In the genomic region with DNA sequence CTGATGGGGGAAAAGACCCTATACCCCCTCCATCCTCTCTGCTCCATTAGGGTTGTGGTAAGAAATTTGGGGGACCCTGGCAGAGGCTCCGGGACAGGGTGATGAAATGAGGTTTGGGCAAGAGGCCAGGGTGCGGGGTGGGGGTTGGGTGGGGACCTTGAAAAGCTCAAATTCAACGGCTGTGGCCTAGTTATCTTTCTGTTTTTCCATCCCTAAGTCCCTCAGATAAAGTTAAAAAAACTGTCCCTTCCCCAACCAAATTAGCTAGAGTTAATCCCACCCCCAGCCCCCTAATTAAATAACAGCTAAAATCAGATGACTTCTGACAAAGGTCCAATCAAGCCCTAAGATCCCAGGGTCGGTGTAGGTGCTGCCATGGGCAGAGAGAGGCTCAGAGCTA, we compare ENCODE assay signal across 9 mouse cellular contexts. TPM values are rescaled to one million over a fixed set of nuclear protein-coding genes. Genes with fewer than 3 reads are reported as not detected.
DNase-seq lines count a peak whose midpoint lies in the region; ATAC-seq and TF ChIP-seq lines count a peak whose summit lies in the region.
"Had no signal": no experiment of that assay in that cellular context is flagged by ENCODE, and none has a peak within 500 bp of the region (broad histone marks: within the 10 kb centered on the region; RNA-seq: fewer than 3 reads in every experiment).

No protein-coding gene starts in this region.

- no peaks in the 10 kb centered on the region for H3K9me3 ChIP-seq in lung, embryonic 14.5 days (ENCODE audit: low read depth, low read length)
- no peaks in the 10 kb centered on the region for H3K9me3 ChIP-seq in forebrain, embryonic 11.5 days (ENCODE audit: control insufficient read depth, low read length)

- H3K27ac ChIP-seq in lung, embryonic 14.5 days (ENCODE audit: low read depth): no peak overlapping the region
- no peak overlapping the region for H3K27ac ChIP-seq in forebrain, embryonic 11.5 days (ENCODE audit: low read depth, low read length)
- H3K27ac ChIP-seq in small intestine, adult 2 months (ENCODE audit: insufficient read depth, low read depth, low read length): 0 out of 2 replicates have a peak overlapping the region, but pooled peaks have one; percentile 59

- H3K36me3 ChIP-seq in lung, embryonic 14.5 days (ENCODE audit: insufficient read depth): no peaks in the 10 kb centered on the region
- no peaks in the 10 kb centered on the region for H3K36me3 ChIP-seq in forebrain, embryonic 11.5 days (ENCODE audit: control insufficient read depth, insufficient read depth, low read length)
- H3K36me3 ChIP-seq in small intestine, adult 2 months (ENCODE audit: control insufficient read depth, insufficient read depth, low read length): no peaks in the 10 kb centered on the region

- no peak for TF ChIP-seq CTCF in lung, embryonic 14.5 days (IDR thresholded peaks at IDR 0.05; ENCODE audit: low read depth)
- TF ChIP-seq CTCF in small intestine, adult 2 months (IDR thresholded peaks at IDR 0.05; ENCODE audit: extremely low read depth, insufficient read length, insufficient replicate concordance, low read depth, low read length): no peak

- peak overlapping the region; percentile 96 for H3K9ac ChIP-seq in lung, embryonic 14.5 days
- peak overlapping the region; percentile 77; the same call in 1 of the 2 replicates for H3K9ac ChIP-seq in forebrain, embryonic 11.5 days (ENCODE audit: low read length)

- peak overlapping the region; percentile 76 for H3K4me2 ChIP-seq in lung, embryonic 14.5 days
- H3K4me2 ChIP-seq in forebrain, embryonic 11.5 days (ENCODE audit: low read depth, low read length, severe bottlenecking): peak overlapping the region; percentile 95

- peak overlapping the region; percentile 83 for H3K4me3 ChIP-seq in lung, embryonic 14.5 days (ENCODE audit: low read depth, low read length)
- peak overlapping the region; percentile 62; the same call in 1 of the 2 replicates for H3K4me3 ChIP-seq in forebrain, embryonic 11.5 days (ENCODE audit: low read depth, low read length)
- H3K4me3 ChIP-seq in small intestine, adult 2 months (ENCODE audit: low read depth, low read length): no peak overlapping the region

- 34% methylated on average over 4 of the region's 4 CpGs for WGBS in lung, embryonic 14.5 days
- 46% methylated on average over 4 of the region's 4 CpGs for WGBS in forebrain, embryonic 11.5 days
- WGBS in small intestine, adult 2 months: 47% methylated on average over 4 of the region's 4 CpGs

- H3K4me1 ChIP-seq in lung, embryonic 14.5 days (ENCODE audit: insufficient read depth): peaks cover 6% of the 10 kb centered on the region; the same call in 1 of the 2 replicates
- peaks cover 6% of the 10 kb centered on the region; the same call in 1 of the 2 replicates for H3K4me1 ChIP-seq in forebrain, embryonic 11.5 days (replicated peaks; ENCODE audit: control insufficient read depth, insufficient read depth, low read length)
- peaks cover 8% of the 10 kb centered on the region for H3K4me1 ChIP-seq in small intestine, adult 2 months (ENCODE audit: control insufficient read depth, insufficient read depth, insufficient read length, low read length)

- DNase-seq in lung, embryonic 14.5 days: no peak
- DNase-seq in lung, adult 18-20 months: no peak
- DNase-seq in forebrain, embryonic 11.5 days (ENCODE audit: low spot score): no peak
- peak; percentile 48 for DNase-seq in liver
- no peak for DNase-seq in layer of hippocampus, postnatal 36 days
- no peak for DNase-seq in thymus, adult 18-20 months
- no peak for DNase-seq in embryo, embryonic 10.5 days (ENCODE audit: low spot score)

- no peaks in the 10 kb centered on the region for H3K27me3 ChIP-seq in lung, embryonic 14.5 days (ENCODE audit: insufficient read depth, low read length)
- no peaks in the 10 kb centered on the region for H3K27me3 ChIP-seq in forebrain, embryonic 11.5 days (ENCODE audit: control insufficient read depth, insufficient read depth, low read length)
- H3K27me3 ChIP-seq in small intestine, adult 2 months (ENCODE audit: control insufficient read depth, insufficient read depth, low read length): 0 out of 2 replicates have a peak, but pooled peaks cover 6% of the 10 kb centered on the region

- TF ChIP-seq POLR2A in small intestine, adult 2 months (IDR thresholded peaks at IDR 0.05; ENCODE audit: low read depth, low read length): no peak

- no peak for ATAC-seq in lung, embryonic 14.5 days (ENCODE audit: insufficient read depth)
- no peak for ATAC-seq in forebrain, embryonic 11.5 days (replicated peaks; ENCODE audit: low FRiP score)

RNA-seq across cellular contexts. Expression of gene Itga5, which starts 1.8 kb away (rescaled TPM):
- 46.7 and 47.7 TPM in 2 replicates for polyA plus RNA-seq in lung, embryonic 14.5 days (2014; fragmentation: Nextera tagmentation; extraction: Ambion mirVana)
- polyA plus RNA-seq in forebrain, embryonic 11.5 days (2014; fragmentation: Nextera tagmentation; extraction: Ambion mirVana): 22.0 and 22.4 TPM in 2 replicates
- 8.8 and 9.4 TPM in 2 replicates for polyA plus RNA-seq in small intestine, adult 2 months (2012; rRNA removed)
- total RNA-seq in layer of hippocampus, postnatal 36 days (2021): 1 to 10 TPM; 1.4 to 1.9 TPM

RNA-seq across cellular contexts. Expression of gene Zfp385a, which starts 24.9 kb away (rescaled TPM):
- polyA plus RNA-seq in lung, embryonic 14.5 days (2014; fragmentation: Nextera tagmentation; extraction: Ambion mirVana): 11.8 and 12.0 TPM in 2 replicates
- 27.4 and 27.8 TPM in 2 replicates for polyA plus RNA-seq in forebrain, embryonic 11.5 days (2014; fragmentation: Nextera tagmentation; extraction: Ambion mirVana)
- 6.1 and 7.5 TPM in 2 replicates for polyA plus RNA-seq in small intestine, adult 2 months (2012; rRNA removed)
- total RNA-seq in layer of hippocampus, postnatal 36 days (2021): 10 to 100 TPM; 38.7 to 39.7 TPM

RNA-seq across cellular contexts. Expression of gene Gpr84, which starts 54.3 kb away (rescaled TPM):
- 0.61 TPM in 1 of 2 replicates, not detected in the other for polyA plus RNA-seq in lung, embryonic 14.5 days (2014; fragmentation: Nextera tagmentation; extraction: Ambion mirVana)
- polyA plus RNA-seq in forebrain, embryonic 11.5 days (2014; fragmentation: Nextera tagmentation; extraction: Ambion mirVana): not detected in 2 replicates
- 0.06 and 0.11 TPM in 2 replicates for polyA plus RNA-seq in small intestine, adult 2 months (2012; rRNA removed)
- total RNA-seq in layer of hippocampus, postnatal 36 days (2021): under 1 TPM; 0.25 to 0.66 TPM
- total RNA-seq: gastrocnemius, adult 18-20 months had no signal
